Mouse (Mus musculus) brain, embryonic 14.5 days (tissue): Measurements from ENCODE around the gene Alg1.

Experiments used
- CTCF ChIP-seq: fragments of 200-500 bp; IDR thresholded peaks from 2 replicates; pipeline ENCODE4 v1.5.1; 2012; ENCODE audit warnings: inconsistent platforms, mild to moderate bottlenecking, moderate library complexity, borderline replicate concordance; ENCODE audit not compliant: insufficient read depth, insufficient read length; ENCODE audit errors: extremely low read depth
- POLR2A ChIP-seq: fragments of 200-500 bp; IDR thresholded peaks from 2 replicates; pipeline ENCODE4 v1.6.1; 2012; ENCODE audit warnings: mild to moderate bottlenecking, inconsistent platforms, borderline replicate concordance; ENCODE audit not compliant: poor library complexity, insufficient read depth, insufficient read length, severe bottlenecking; ENCODE audit errors: extremely low read depth

- peak; percentile 70 for TF ChIP-seq CTCF
- TF ChIP-seq POLR2A = no peak
Observed at GRCm38 (mm10) chr16:5195080-5195479, 38.3 kb upstream of the Alg1 start.
